Mouse (Mus musculus) cerebellum, postnatal 14 days (tissue): Measurements from ENCODE around the gene Tgm2.

Source experiments
- DNase-seq, 2 experiments: peaks; one replicate each; pipeline ENCODE4 v3.0.0; 2021; ENCODE audit warnings: mixed read lengths in 2 of 2

Tgm2 gene

DNA sequence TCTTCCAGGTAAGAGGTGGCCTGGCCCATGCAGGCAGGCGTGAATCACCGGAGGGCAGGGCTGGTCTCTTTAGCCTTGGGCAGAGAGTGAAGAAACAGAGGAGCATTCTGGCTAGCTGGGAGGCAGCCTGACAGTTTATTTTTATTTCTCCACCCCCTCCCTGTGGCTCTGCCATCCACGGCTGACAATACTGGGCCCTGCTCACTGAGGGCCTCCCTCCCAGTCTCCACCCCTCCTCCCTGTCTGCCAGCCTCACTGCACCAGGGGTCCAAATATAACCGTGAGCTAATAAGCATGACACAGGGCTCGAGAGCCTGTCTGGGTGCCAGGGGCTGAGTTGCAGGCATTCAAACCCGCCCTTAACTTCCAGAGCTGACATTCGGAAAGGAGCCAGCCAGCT, 6.6 kb downstream of the Tgm2 start:
- DNase-seq, result peak; percentile 46

DNA sequence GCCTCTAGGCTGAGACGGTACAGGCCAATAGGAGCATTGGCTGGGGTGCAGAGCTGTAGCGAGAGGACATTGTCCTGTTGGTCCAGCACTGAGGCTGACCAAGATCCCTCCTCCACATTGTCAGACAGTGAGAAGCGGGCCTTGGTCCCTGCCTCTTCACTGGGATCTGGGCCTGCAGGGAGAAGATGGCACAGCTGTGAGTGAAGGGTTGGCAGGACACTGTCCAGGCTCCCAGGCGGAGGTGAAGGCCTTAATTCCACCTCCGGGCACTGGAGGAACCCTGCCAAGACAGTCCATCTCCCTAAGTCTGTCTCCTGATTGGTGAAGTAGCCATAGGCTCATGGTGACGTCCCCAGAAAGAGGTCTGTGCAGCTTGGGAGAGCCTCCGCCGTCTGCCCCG, 7.5 kb downstream of the Tgm2 start:
- no peak for DNase-seq

- DNase-seq, result no peak
Measured at GRCm38 (mm10) chr2:158137771-158138170, 8.5 kb downstream of the Tgm2 start.

DNA sequence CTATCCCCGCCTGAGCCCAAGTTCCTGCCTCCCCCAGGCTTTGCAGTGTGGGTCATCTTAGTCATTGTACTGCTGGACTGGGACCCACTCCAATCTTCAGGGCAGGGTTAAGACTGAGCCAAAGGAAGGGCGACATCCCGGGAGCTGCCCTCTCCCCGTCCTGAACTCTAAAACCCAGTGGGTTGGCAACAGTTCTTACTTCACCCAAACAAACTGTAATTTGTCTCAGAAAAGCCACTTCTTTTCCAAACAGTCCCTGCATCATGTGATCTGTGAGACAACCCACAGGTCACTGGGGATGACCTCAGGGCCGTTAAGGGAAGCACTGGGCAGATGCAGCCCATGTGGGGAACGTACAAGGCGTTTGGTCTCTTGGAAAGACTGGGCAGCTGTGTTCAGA, 10.0 kb downstream of the Tgm2 start:
- no peak for DNase-seq

- no peak for DNase-seq
Measured at GRCm38 (mm10) chr2:158133050-158133449, 13.2 kb downstream of the Tgm2 start.

DNA sequence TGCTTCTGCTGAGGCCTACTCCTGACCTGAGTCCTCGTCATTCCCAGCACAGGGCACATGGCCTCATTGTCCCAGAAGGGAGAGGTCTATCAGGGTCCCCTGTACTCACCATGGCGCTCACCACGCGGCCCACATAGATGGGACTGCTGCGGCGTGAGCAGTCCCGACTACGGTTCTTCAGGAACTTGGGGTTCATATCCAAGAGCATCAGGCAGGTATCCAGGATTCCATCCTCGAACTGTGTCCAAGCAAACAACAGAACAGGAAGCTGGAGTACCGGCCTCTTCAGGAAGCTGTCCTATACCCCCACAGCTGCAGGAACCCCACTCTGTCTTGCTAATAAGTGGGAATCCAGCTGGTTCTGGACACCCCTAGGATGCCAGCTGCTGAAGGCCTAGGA, 13.9 kb downstream of the Tgm2 start:
- no peak for DNase-seq

DNA sequence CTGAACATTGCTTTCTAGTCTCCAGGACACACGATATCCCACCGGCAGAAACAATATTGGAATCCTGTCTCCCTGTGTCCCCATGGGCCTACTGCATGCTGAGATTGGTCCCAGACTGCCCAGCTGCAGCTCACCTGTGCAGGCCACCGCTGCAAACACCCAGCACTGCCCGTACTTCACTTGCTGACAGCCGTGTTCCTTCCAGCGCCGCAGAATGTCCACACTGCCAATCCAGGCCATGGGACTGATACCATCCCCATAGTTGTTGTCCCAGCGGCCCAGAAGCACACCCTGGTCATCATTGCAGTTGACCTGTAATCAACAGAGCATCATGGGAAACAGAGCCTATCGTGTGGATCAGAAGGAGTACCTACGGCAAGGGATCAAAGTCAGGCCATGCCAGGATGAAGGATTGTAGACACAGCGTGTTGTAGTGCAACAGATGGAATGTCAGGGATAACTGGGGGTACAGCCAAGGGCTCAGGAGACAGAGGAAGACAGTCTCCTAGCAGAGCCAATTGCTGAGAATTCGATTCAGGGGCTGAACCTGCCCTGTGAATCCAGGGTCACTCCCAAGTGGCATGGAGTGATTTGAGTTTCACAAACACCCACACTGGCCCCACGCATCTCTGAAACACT, 14.9 kb downstream of the Tgm2 start:
- peak in 1 of 2 experiments; percentile 55 for DNase-seq

GRCm38 (mm10) chr2:158130391-158130986, 15.7 kb downstream of the Tgm2 start:
- DNase-seq, result peak; percentile 67 to 78

- DNase-seq, result no peak
Measured at GRCm38 (mm10) chr2:158129291-158130002, 16.8 kb downstream of the Tgm2 start.

DNA sequence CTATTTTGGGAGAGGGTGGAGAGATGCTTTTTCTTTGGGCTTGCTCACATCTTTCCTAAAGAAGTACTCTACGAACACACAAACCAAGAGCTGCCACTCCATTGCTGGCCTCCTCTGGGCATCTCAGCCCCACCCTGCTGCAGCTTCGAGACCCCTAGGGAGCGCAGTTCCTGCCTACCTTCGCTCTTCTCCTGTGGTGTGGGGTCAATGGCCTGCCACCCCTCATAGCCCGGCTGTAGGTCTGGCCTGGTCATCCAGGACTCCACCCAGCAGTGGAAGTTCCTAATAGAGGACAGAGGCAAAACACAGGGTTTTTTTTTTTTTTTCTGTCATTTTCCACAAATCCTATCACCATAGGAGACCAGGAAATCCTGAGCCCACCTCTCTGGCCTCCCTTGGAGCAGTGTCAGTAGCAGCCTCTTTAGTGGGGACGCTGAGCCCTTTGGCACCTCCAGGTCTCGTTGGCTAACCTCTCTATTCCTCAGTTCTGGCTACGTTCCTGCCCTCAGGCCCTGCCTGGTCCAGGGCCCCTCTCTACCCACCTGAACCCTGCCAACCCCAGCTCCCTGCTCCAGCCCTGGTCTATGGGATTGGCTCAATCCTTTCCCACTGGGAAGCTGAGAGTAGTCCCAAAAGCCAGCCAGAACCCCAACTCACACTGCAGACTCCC, 17.6 kb downstream of the Tgm2 start:
- no peak for DNase-seq

- DNase-seq, result no peak
Measured at GRCm38 (mm10) chr2:158127872-158128271, 18.4 kb downstream of the Tgm2 start.

GRCm38 (mm10) chr2:158127245-158127644, 19.0 kb downstream of the Tgm2 start:
- no peak for DNase-seq

GRCm38 (mm10) chr2:158122814-158123213, 23.4 kb downstream of the Tgm2 start:
- no peak for DNase-seq

DNA sequence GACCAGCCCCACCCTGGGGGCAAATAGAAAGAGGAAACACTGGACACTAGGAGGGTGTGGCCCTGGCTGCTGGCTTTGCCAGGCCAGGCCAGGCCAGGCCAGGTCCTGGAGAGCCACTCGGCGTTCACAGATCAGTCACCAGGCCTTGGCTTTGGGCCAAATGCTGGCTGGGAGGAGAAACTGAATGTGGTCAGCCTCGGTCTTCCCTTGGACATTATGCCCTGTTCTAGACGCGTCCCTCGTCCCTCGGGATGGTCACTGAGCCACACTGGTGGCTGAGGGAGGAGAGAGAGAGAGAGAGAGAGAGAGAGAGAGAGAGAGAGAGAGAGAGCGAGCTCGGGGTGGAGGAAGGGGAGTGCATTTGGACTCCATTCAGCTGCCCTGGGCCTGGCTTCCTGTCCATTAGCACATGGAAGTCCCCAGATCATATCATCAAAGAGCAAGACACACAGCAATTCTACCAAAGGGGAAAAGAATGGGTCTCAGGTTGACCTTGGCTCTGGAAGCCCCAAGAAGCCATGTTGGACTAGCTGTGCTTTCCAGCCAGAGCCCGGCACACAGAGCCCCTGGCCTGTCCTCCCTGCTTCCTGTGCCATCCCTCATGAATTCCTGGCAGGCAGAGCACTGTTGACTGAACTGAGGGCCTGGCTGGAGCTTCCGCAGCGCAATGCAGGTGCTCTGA, 24.4 kb downstream of the Tgm2 start:
- DNase-seq, result peak; percentile 80 to 84

- no peak for DNase-seq
Measured at GRCm38 (mm10) chr2:158120868-158121267, 25.4 kb downstream of the Tgm2 start.

- DNase-seq, result peak; percentile 28 to 45
Measured at GRCm38 (mm10) chr2:158120211-158120610, 26.0 kb downstream of the Tgm2 start.

- no peak for DNase-seq
Measured at GRCm38 (mm10) chr2:158119145-158119544, 27.1 kb downstream of the Tgm2 start.

DNA sequence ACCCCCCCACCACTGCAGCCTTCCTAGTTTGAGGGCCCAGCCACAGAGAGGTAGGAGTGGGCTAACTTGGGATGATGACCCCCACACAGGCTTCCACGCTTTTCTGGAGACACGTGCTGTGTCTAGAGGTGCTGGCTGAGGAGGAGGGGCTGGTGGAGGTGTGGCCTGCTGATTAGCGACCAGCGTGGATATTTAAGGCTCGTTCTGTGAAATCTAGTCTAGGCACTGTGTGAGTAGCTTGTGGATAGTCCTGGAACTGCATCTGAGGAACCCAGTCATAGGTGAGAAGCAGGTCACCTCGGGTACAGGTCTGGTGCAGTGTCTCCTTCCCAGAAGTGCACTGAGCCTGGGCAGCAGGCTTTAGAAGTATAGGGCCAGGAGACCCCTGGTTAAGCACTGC, 29.6 kb downstream of the Tgm2 start:
- DNase-seq, result no peak

- DNase-seq, result no peak
Measured at GRCm38 (mm10) chr2:158115838-158116453, 30.3 kb downstream of the Tgm2 start.

DNA sequence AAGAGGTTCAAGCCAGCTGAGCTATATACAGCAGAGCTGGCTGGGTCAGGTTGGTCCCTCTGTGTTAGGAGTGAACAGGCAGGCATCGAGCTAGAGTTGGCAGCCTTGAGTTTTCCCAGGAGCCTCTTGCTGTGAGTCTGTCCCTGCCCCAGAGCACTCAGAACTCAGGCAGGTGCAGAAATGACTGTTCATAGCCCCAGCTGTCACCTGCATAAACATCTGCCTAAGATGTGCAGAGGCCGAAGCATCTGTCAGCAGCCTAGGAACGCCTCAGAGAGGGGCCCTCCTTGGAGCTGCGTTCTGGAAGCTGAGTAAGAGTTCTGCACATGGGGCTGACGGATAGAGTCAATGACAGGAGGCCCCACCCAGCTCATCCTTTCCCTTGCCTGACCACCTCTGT, 31.3 kb downstream of the Tgm2 start:
- no peak for DNase-seq

GRCm38 (mm10) chr2:158113591-158114257, 32.5 kb downstream of the Tgm2 start:
- no peak for DNase-seq

- no peak for DNase-seq
Measured at GRCm38 (mm10) chr2:158109516-158109915, 36.7 kb downstream of the Tgm2 start.
